Mouse (Mus musculus) MEL-GATA-1-ER (cell line): ENCODE data around the gene Arf1.

Experiments used
- DNase-seq: peaks from one replicate; pipeline ENCODE4 v3.0.0-alpha.2; 2012; ENCODE audit warnings: low read depth; ENCODE audit errors: extremely low read depth

Arf1 gene

DNA sequence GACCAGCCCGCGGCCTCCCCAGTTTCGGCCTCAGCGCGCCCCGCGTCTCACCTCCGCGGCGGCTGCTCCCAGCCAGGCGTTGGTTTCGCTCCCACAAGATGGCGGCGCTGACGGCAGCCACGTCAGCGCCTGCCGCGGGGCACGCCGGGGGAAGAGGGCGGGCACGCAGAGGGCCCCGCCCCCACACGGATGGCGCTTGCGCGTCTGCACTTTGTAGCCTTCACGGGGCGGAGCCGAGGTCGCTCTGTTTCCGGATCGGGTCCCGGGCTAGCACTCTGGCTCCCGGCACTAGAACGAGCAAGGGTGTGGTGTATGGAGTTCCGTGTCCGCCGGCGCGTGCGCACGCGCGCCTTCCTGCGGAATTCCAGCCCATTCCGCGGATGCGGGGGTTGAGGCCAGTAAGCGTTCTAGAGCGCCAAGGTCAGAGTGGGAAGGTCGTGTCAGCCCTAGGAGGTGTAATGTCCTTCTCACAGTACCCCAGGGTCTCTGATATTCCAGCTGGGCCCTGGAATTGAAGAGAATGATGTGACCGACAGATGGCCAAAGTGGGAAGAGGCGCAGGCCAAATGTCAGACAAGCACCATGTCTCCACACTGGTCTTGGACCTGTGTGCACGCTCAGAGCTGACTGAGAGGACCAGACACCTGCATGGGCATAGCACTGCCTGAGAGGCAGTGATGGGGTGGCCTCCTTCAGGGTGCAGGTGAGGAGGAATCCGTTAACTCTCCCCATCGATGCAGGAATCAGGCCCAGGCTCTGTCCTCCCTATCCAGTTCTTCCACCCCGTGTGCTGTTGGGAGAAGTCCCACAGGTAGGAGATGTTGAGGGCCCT lies at the start of gene Arf1:
Gene Arf1, minus strand, starts transcription at position 149 of the 832 bp plus-strand sequence.
- DNase-seq, result peak; percentile 90

GRCm38 (mm10) chr11:59276877-59277276 lies 48.8 kb upstream of the Arf1 start:
- no peak for DNase-seq

- DNase-seq, result no peak
Measured at GRCm38 (mm10) chr11:59274184-59274583, 46.1 kb upstream of the Arf1 start.

DNA sequence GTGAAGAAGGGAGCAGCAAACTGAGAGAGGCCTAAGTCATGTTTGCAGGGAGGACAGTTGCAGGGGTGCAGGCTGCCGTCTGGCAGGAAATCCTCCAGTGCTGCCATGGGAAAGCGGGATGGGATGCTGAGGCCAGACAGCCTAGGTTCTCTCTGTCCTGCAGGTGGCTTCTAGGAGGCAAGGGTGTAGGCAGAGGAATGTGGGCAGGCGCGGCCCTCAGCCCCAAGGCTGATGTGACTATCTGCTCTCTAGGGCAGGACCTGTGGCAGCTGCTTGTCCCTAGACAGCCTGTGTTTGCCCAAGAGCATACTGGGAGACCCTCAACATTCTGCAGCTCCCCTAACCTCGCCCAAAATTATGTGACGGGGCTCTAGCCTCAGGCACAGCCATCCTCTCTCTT lies 38.7 kb upstream of the Arf1 start:
- DNase-seq, result no peak

DNA sequence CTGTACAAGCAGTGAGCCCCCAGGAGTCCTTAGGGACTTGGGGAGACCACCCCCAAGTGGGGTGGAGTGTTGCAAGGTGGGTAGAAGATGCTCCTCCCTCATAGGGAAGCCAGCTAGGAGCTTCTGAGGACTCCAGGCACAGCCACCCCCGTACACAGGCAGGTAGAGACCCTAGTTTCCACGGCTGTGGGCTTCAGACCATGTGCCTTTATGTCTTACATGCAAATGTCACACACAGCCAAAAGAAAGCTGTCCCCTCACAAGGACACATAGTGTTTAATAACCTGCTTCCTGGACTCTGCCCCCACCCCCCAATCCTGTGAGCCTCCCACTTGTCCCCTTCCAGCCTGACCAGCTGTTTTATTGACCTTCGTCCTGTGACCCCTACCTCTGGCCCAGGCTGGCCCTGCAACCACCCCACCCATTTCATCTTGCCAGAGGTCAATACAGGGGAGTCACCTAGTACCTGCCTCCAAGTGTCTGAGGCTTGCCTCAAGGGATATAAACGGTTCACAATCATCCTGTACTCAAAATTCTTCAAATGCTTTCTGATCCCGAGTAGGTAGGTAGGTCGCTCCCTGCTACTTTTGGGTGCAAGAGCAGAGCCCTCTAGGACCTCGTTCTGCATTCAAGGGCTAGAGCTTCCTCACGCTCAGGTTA lies 37.2 kb upstream of the Arf1 start:
- no peak for DNase-seq

DNA sequence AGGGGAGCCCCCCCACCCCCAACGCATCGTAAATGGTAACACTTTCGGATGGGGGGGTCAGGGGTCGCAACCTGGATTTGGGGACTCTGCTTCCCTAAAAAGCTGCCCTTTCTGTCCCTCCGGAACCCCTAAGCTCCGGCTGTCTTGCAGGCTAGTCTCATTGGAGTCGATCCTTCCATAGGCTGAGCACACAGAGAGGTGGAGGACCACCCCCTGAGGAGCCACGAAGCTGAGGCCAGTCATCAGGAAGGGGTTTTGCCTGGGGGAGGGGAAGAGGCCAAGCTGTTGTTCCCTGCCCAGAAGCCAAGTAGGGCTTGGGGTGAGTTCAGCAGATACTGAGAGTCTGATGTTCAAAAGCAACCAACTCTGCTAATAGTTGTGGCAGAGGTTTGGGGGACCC lies 36.5 kb upstream of the Arf1 start:
- DNase-seq, result no peak

GRCm38 (mm10) chr11:59263870-59264563 lies 35.9 kb upstream of the Arf1 start:
- DNase-seq, result no peak

DNA sequence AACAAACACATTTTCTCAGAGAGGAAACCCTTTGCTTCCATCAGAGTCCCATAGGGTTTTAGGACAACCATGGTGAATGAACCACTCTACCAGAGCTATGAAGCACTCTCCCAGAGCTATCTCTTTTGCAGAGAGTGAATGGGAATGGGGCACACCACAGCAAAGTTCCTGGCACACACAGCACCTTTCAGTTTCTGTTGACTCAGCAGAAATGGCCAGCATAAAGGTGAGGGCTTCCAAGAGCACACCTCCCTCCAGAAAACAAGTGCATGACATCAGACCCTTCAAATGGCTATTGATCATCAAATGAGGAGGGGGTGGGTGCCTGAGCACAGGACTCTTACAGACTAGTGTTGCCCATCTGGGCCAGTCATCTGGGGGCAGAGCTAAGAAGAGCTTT lies 34.2 kb upstream of the Arf1 start:
- DNase-seq, result no peak

GRCm38 (mm10) chr11:59260706-59261493 lies 32.8 kb upstream of the Arf1 start:
- peak; percentile 90 for DNase-seq

- DNase-seq, result no peak
Measured at GRCm38 (mm10) chr11:59259647-59260046, 31.6 kb upstream of the Arf1 start.

- no peak for DNase-seq
Measured at GRCm38 (mm10) chr11:59248101-59248500, 20.0 kb upstream of the Arf1 start.

DNA sequence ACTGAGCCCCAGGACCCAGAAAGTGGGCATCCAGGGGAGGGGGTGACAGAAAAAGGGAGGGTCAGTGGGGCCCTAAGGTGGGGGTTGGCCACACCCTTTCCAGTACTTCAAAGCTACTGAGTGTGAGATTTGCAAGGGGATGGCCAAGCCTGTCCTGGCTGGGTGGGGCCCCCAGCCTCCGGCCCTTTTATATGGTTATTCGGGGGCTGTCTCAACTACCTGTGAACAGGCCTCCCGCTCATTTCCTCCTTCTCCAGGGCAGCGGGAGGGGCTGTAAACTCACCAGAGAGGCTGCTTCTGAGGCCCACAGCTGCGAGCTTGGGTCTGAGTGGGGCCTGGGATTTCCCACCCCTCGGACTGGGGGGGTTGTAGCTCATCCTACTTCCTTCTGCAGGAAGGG lies 15.8 kb upstream of the Arf1 start:
- DNase-seq, result no peak

DNA sequence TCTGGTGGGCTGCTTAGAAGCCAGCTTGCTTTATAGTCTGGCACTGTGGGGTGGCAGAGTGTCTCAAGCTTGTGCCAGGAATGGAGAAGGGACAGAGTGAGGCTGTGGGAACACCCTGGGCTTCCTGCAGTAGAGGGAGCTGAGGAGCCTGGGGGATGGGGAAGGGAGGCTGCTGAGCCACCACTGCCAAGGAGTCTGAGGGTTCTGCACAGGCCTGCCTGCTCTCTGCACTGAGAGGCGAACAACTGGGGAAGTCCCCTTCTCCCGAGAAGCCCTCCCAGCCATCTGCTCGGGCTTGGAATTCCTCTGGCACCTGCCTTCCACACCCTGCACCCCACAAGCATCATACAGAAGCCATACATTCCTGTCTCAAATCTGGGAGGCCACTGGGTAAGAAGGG lies 13.8 kb upstream of the Arf1 start:
- DNase-seq, result no peak

DNA sequence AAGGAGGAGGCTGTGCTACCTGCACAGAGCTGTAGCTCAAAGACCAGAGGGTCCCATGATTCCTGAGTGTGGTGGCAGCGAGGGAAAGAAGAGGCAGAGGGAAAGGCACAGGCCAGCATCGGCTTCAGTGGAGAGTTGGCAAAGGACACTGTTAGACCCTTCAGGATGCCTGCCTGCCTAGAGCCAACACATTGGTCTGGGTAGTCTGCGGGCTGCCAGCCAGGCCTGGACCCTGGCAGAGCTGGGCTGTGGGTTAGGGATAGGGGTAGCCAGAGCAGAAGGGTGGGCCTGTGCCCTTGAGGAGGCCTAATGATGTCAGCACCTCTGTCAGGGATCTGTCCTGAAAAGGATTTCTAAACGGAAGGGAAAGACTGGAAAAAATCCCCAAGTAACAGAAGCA lies 11.7 kb upstream of the Arf1 start:
- DNase-seq, result no peak

GRCm38 (mm10) chr11:59239428-59239785 lies 11.3 kb upstream of the Arf1 start:
- no peak for DNase-seq

GRCm38 (mm10) chr11:59238525-59239427 lies 10.7 kb upstream of the Arf1 start:
- no peak for DNase-seq

DNA sequence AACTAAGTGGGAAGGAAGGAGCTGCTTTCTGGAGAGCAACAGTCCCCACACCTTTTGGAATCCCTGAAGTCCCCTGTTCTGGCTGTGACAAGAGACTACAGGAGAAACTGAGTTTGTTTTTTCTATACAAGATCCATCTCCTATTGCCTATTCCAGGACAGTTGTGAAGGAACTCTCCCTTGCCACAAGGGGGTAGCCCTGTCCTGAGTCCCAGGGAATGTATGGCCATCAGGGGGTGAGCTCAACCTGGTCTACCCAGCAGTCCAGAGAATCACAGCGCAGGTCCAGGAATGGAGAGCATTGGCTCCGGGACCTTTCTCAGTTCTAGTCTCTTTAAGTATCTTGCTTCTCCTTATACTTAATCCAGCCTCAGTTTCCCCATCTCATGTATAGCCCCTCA lies 4.7 kb upstream of the Arf1 start:
- no peak for DNase-seq

DNA sequence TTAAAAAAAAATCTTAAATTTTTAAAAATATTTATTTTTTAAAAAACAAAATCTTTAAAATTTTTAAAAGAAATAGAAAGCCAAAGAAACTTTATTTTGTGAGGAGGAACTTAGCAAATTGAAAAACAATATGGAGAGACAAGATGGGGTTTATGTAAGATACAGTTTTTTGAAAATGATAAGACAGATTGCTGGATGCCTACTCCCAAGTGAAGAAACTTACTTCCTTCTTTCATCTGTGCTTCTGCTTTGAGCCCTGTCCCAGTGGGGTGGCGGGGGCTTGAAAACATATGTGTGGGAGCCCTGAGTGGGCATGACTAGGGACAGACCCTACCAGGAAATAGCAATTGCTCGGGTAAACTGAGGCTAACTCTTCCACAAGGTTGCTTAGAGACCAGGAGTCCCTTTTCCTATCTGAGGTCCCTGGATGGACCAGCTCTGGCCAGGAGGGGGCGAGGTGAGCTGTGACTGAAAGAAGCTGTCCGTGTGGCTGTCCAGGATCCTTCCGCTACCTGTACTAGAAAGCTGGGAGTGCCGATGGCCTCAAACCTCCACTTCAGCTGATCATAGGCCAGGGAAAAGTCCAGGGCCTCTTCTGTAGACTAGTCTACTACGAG lies 2.2 kb upstream of the Arf1 start:
- peak; percentile 62 for DNase-seq

DNA sequence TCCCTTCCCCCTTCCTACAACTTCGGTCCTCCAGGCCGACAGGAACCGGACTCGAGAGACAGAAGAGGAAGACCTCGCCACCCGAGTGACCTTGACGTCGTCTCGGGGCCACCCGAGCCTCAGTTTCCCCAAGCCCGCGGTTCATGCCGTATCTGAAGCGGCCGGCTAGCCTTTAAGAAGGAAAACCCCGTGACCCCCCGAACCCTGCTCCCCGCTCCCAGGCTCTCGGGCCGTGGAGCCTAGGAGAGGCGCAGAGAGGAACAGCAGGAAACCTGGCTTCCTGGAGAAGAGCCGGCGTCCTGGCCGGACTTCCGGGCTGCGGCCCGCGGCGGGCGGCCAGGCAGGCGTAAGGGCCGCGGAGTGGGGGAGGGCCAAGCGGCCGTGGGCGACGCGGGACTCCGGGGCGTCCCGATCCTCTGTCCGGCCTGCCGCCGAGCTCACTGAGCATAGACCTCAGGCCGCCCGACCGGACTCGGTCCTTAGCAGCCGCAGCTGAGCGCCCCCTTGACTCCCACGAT lies 407 bp downstream of the Arf1 start:
- no peak for DNase-seq
